Mouse (Mus musculus): ENCODE results near the gene Hist3h2ba. TPM values are rescaled to one million over a fixed set of nuclear protein-coding genes. Genes with fewer than 3 reads are reported as not detected.

Gene Hist3h2ba
- total and polyA plus RNA-seq, 3 experiments: 0.21 to 48.2 TPM; not detected in 1

GRCm38 (mm10) chr11:58970831-58971530, 22.3 kb downstream of the Hist3h2ba start:
- H3K4me1 ChIP-seq (ENCODE audit: control insufficient read depth in 1 of 2, insufficient read depth in 2 of 2, low read length in 2 of 2): peaks cover 0 to 24% of the 10 kb centered on the region in 2 experiments; a peak in 3 of 4 replicates
- H3K36me3 ChIP-seq (ENCODE audit: control insufficient read depth in 1 of 2, insufficient read depth in 2 of 2, low read length in 2 of 2): peaks cover 0 to 13% of the 10 kb centered on the region in 2 experiments; a peak in 3 of 4 replicates
- TF ChIP-seq NELFE (IDR thresholded peaks at IDR 0.05; ENCODE audit: low read depth, low read length) (no peak), POLR2A (IDR thresholded peaks at IDR 0.05; ENCODE audit: control insufficient read depth in 1 of 2, insufficient read depth in 1 of 2, low read depth in 1 of 2, low read length in 2 of 2, poor library complexity in 1 of 2) (no peak), TCF12 (IDR thresholded peaks at IDR 0.05; ENCODE audit: low read depth, low read length) (no peak), NRF1 (IDR thresholded peaks at IDR 0.05; ENCODE audit: insufficient read depth, low read depth, low read length, poor library complexity, severe bottlenecking) (no peak), CTCF (IDR thresholded peaks at IDR 0.05 in 2 of 3, conservative IDR thresholded peaks at IDR 0.05 in 1 of 3; ENCODE audit: control insufficient read depth in 1 of 3, insufficient read depth in 1 of 3, low read depth in 2 of 3, low read length in 3 of 3, poor library complexity in 1 of 3, severe bottlenecking in 1 of 3) (peak; percentile 20 to 54 (median 33); a peak in 4 of 6 replicates), ETS1 (IDR thresholded peaks at IDR 0.05; ENCODE audit: low read depth, low read length) (no peak), ZNF384 (IDR thresholded peaks at IDR 0.05; ENCODE audit: low read depth, low read length) (no peak)

GRCm38 (mm10) chr11:58971796-58972195, 23.1 kb downstream of the Hist3h2ba start:
- no peaks in the 10 kb centered on the region for H3K9me3 ChIP-seq (replicated peaks; ENCODE audit: insufficient read depth, low read length)
- H3K27ac ChIP-seq (ENCODE audit: control insufficient read depth, low read depth, low read length): no peak overlapping the region
- H3K4me1 ChIP-seq (ENCODE audit: control insufficient read depth in 1 of 2, insufficient read depth in 2 of 2, low read length in 2 of 2): peaks cover 4 to 24% of the 10 kb centered on the region in 2 experiments; a peak in 3 of 4 replicates
- peaks cover 11% of the 10 kb centered on the region for H3K79me2 ChIP-seq (ENCODE audit: control insufficient read depth, insufficient read depth, low read length, poor library complexity)
- no peak overlapping the region for H3K9ac ChIP-seq (ENCODE audit: control insufficient read depth, low read depth, low read length, poor library complexity, severe bottlenecking)
- no peak for DNase-seq (ENCODE audit: low read depth, low spot score)
- peaks cover 0 to 16% of the 10 kb centered on the region in 2 experiments; a peak in 3 of 4 replicates for H3K36me3 ChIP-seq (ENCODE audit: control insufficient read depth in 1 of 2, insufficient read depth in 2 of 2, low read length in 2 of 2)
- H3K27me3 ChIP-seq (ENCODE audit: control insufficient read depth in 1 of 2, insufficient read depth in 2 of 2, low read length in 2 of 2): no peaks in the 10 kb centered on the region
- TF ChIP-seq ZC3H11A (IDR thresholded peaks at IDR 0.05; ENCODE audit: low read depth, low read length) (no peak), USF1 (IDR thresholded peaks at IDR 0.05; ENCODE audit: low read depth, low read length) (no peak), POLR2AphosphoS2 (IDR thresholded peaks at IDR 0.05; ENCODE audit: low read length) (no peak), UBTF (IDR thresholded peaks at IDR 0.05; ENCODE audit: borderline replicate concordance, insufficient read depth, low read depth, low read length) (no peak), MXI1 (IDR thresholded peaks at IDR 0.05; ENCODE audit: low read depth, low read length) (no peak)
- no peak overlapping the region for H3K4me3 ChIP-seq (ENCODE audit: control insufficient read depth in 1 of 2, insufficient read depth in 1 of 2, low read depth in 2 of 2, low read length in 2 of 2)

More at GRCm38 (mm10) chr11:58970831-58971530, 22.3 kb downstream of the Hist3h2ba start:
- no peak for DNase-seq (ENCODE audit: low read depth, low spot score)
- Histone ChIP-seq H3K9ac (ENCODE audit: control insufficient read depth, low read depth, low read length, poor library complexity, severe bottlenecking) (no peak overlapping the region), H3K27ac (ENCODE audit: control insufficient read depth, low read depth, low read length) (no peak overlapping the region), H3K27me3 (ENCODE audit: control insufficient read depth in 1 of 2, insufficient read depth in 2 of 2, low read length in 2 of 2) (no peaks in the 10 kb centered on the region), H3K4me3 (ENCODE audit: control insufficient read depth in 1 of 2, insufficient read depth in 1 of 2, low read depth in 2 of 2, low read length in 2 of 2) (no peak overlapping the region), H3K79me2 (ENCODE audit: control insufficient read depth, insufficient read depth, low read length, poor library complexity) (peaks cover 11% of the 10 kb centered on the region), H3K9me3 (replicated peaks; ENCODE audit: insufficient read depth, low read length) (no peaks in the 10 kb centered on the region)

- Histone ChIP-seq H3K9me3 (replicated peaks; ENCODE audit: insufficient read depth, low read length) (no peaks in the 10 kb centered on the region), H3K27me3 (ENCODE audit: control insufficient read depth in 1 of 2, insufficient read depth in 2 of 2, low read length in 2 of 2) (no peaks in the 10 kb centered on the region), H3K9ac (ENCODE audit: control insufficient read depth, low read depth, low read length, poor library complexity, severe bottlenecking) (no peak overlapping the region), H3K79me2 (ENCODE audit: control insufficient read depth, insufficient read depth, low read length, poor library complexity) (peaks cover 37% of the 10 kb centered on the region), H3K4me3 (ENCODE audit: control insufficient read depth in 1 of 2, insufficient read depth in 1 of 2, low read depth in 2 of 2, low read length in 2 of 2) (no peak overlapping the region), H3K4me1 (ENCODE audit: control insufficient read depth in 1 of 2, insufficient read depth in 2 of 2, low read length in 2 of 2) (peaks cover 9 to 23% of the 10 kb centered on the region in 2 experiments), H3K27ac (ENCODE audit: control insufficient read depth, low read depth, low read length) (no peak overlapping the region), H3K36me3 (ENCODE audit: control insufficient read depth in 1 of 2, insufficient read depth in 2 of 2, low read length in 2 of 2) (peaks cover 0 to 19% of the 10 kb centered on the region in 2 experiments; a peak in 3 of 4 replicates)
- DNase-seq (ENCODE audit: low read depth, low spot score): no peak
- TF ChIP-seq NRF1 (IDR thresholded peaks at IDR 0.05; ENCODE audit: insufficient read depth, low read depth, low read length, poor library complexity, severe bottlenecking): no peak
- TF ChIP-seq SIN3A (IDR thresholded peaks at IDR 0.05; ENCODE audit: low read length): no peak
- no peak for TF ChIP-seq MEF2A (IDR thresholded peaks at IDR 0.05; ENCODE audit: extremely low read depth, insufficient replicate concordance, low read depth, low read length, poor library complexity, severe bottlenecking)
- TF ChIP-seq USF1 (IDR thresholded peaks at IDR 0.05; ENCODE audit: low read depth, low read length): no peak
- TF ChIP-seq TCF12 (IDR thresholded peaks at IDR 0.05; ENCODE audit: low read depth, low read length): no peak
- TF ChIP-seq CHD1 (IDR thresholded peaks at IDR 0.05; ENCODE audit: low read depth, low read length): no peak
- no peak for TF ChIP-seq UBTF (IDR thresholded peaks at IDR 0.05; ENCODE audit: borderline replicate concordance, insufficient read depth, low read depth, low read length)
- no peak for TF ChIP-seq ZNF384 (IDR thresholded peaks at IDR 0.05; ENCODE audit: low read depth, low read length)
- no peak for TF ChIP-seq CHD2 (IDR thresholded peaks at IDR 0.05; ENCODE audit: low read length)
- TF ChIP-seq MAFK (IDR thresholded peaks at IDR 0.05; ENCODE audit: borderline replicate concordance, low read depth, low read length): no peak
- no peak for TF ChIP-seq JUND (IDR thresholded peaks at IDR 0.05; ENCODE audit: low read depth, low read length)
- TF ChIP-seq ELF1 (IDR thresholded peaks at IDR 0.05; ENCODE audit: low read depth, low read length): no peak
- TF ChIP-seq GATA1 (IDR thresholded peaks at IDR 0.05; ENCODE audit: low read depth, low read length): no peak
- no peak for TF ChIP-seq E2F4 (IDR thresholded peaks at IDR 0.05; ENCODE audit: borderline replicate concordance, low read depth, low read length)
- TF ChIP-seq ETS1 (IDR thresholded peaks at IDR 0.05; ENCODE audit: low read depth, low read length): no peak
- no peak for TF ChIP-seq ZMIZ1 (IDR thresholded peaks at IDR 0.05; ENCODE audit: low read depth, low read length)
- no peak for TF ChIP-seq MAX (IDR thresholded peaks at IDR 0.05; ENCODE audit: low read length)
Observed at GRCm38 (mm10) chr11:58974414-58974813, 25.7 kb downstream of the Hist3h2ba start.

Measured in MEL (cell line).